Mouse (Mus musculus): ENCODE measurements at regions not wholly inside any gene's neighbourhood (a gene's known extent, or its start where the extent isn't known, plus 50 kb on each side); places are given as distances from the start of the nearest gene placed in this dataset.
"Not testable (repeated sequence)": the region's sequence is repeated elsewhere in the genome, so short reads cannot be mapped to it uniquely, and the experiment has no call there.

DNA sequence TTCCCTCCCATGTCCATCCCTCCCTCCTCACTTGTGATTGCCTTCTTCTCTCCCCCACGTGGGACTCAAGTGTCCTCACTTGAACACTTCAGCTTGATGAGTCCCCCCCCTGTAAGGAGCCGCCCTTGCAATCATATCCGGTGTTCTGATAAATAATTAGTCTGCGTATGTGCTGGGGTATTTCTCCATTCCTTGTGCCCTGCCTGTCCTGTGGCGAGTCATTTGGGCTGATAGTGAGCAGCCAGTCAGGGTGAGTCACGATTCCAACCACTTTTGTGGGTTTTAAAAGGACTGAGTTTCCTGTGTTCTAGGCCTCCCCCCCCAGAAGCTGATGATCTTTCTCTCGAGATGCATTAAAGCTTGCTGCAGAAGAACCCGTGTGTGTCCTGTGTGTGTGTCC, 820.9 kb downstream of the Kcnt2 start:
- 85% methylated on average over 8 of the region's 8 CpGs for WGBS
- not testable (repeated sequence) for ATAC-seq (ENCODE audit: low FRiP score, low read depth); H3K4me3 ChIP-seq

DNA sequence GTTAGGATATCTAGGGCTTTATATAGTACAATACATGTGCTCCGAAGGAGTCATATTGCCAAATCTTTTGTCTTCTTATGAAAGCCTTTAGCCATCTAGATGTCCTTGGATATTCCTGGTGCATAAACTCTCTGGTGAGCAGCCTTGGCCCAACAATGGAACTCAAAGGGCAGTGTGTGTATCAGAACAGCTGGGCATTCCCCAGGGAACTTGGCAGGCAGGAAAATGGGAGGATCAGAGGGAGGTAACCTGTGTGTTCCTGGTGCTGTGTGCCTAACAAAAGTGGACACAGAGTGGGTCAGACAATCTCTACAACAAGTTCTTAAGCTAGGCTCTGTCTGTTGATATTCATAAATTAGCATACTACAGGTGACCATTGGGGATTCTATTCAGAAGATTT, 851.6 kb downstream of the Kcnt2 start:
- Histone ChIP-seq H3K4me2 (replicated peaks) (no peak overlapping the region), H3K27me3 (no peaks in the 10 kb centered on the region), H3K9ac (replicated peaks) (no peak overlapping the region), H3K4me1 (no peaks in the 10 kb centered on the region), H3K27ac (replicated peaks) (no peak overlapping the region), H3K36me3 (no peaks in the 10 kb centered on the region), H3K9me3 (no peaks in the 10 kb centered on the region), H3K4me3 (no peak overlapping the region)
- no peak for ATAC-seq (ENCODE audit: low FRiP score, low read depth)
- WGBS, result 94% methylated on average over 1 of the region's 1 CpGs

More for the DNA sequence above, 820.9 kb downstream of the Kcnt2 start:
- H3K4me2 ChIP-seq (replicated peaks); H3K27ac ChIP-seq (replicated peaks); H3K4me1 ChIP-seq; H3K9me3 ChIP-seq; H3K9ac ChIP-seq (replicated peaks); H3K36me3 ChIP-seq; H3K27me3 ChIP-seq: not testable (repeated sequence)

GRCm38 (mm10) chr1:141102546-141102945, 856.6 kb downstream of the Kcnt2 start:
- Histone ChIP-seq H3K4me3 (no peak overlapping the region), H3K9me3 (no peaks in the 10 kb centered on the region), H3K9ac (replicated peaks) (no peak overlapping the region), H3K27me3 (no peaks in the 10 kb centered on the region), H3K4me2 (replicated peaks) (no peak overlapping the region), H3K4me1 (no peaks in the 10 kb centered on the region), H3K27ac (replicated peaks) (no peak overlapping the region), H3K36me3 (no peaks in the 10 kb centered on the region)
- no peak for ATAC-seq (ENCODE audit: low FRiP score, low read depth)
- 90% methylated on average over 1 of the region's 1 CpGs for WGBS

- WGBS, result 73% methylated on average over 1 of the region's 1 CpGs
- no peaks in the 10 kb centered on the region for H3K9me3 ChIP-seq
Measured at GRCm38 (mm10) chr1:141104034-141104433, 858.1 kb downstream of the Kcnt2 start.

GRCm38 (mm10) chr1:141104633-141105032, 858.7 kb downstream of the Kcnt2 start:
- Histone ChIP-seq H3K27ac (replicated peaks) (no peak overlapping the region), H3K36me3 (no peaks in the 10 kb centered on the region), H3K4me3 (no peak overlapping the region), H3K9me3 (no peaks in the 10 kb centered on the region), H3K9ac (replicated peaks) (no peak overlapping the region), H3K4me2 (replicated peaks) (no peak overlapping the region), H3K4me1 (no peaks in the 10 kb centered on the region), H3K27me3 (no peaks in the 10 kb centered on the region)
- ATAC-seq (ENCODE audit: low FRiP score, low read depth), result no peak
- WGBS, result 91% methylated on average over 2 of the region's 2 CpGs

More at GRCm38 (mm10) chr1:141104034-141104433, 858.1 kb downstream of the Kcnt2 start:
- Histone ChIP-seq H3K4me2 (replicated peaks) (no peak overlapping the region), H3K27ac (replicated peaks) (no peak overlapping the region), H3K9ac (replicated peaks) (no peak overlapping the region), H3K4me1 (no peaks in the 10 kb centered on the region), H3K4me3 (no peak overlapping the region), H3K36me3 (no peaks in the 10 kb centered on the region), H3K27me3 (no peaks in the 10 kb centered on the region)
- no peak for ATAC-seq (ENCODE audit: low FRiP score, low read depth)

GRCm38 (mm10) chr1:141136771-141137541, 891.0 kb downstream of the Kcnt2 start:
- no peaks in the 10 kb centered on the region for H3K27me3 ChIP-seq
- H3K36me3 ChIP-seq, result no peaks in the 10 kb centered on the region
- no peak overlapping the region for H3K4me3 ChIP-seq
- no peaks in the 10 kb centered on the region for H3K4me1 ChIP-seq
- ATAC-seq (ENCODE audit: low FRiP score, low read depth), result no peak
- H3K27ac ChIP-seq (replicated peaks), result no peak overlapping the region
- H3K9ac ChIP-seq (replicated peaks), result no peak overlapping the region
- WGBS, result 40% methylated on average over 2 of the region's 2 CpGs
- no peaks in the 10 kb centered on the region for H3K9me3 ChIP-seq
- H3K4me2 ChIP-seq (replicated peaks), result no peak overlapping the region

DNA sequence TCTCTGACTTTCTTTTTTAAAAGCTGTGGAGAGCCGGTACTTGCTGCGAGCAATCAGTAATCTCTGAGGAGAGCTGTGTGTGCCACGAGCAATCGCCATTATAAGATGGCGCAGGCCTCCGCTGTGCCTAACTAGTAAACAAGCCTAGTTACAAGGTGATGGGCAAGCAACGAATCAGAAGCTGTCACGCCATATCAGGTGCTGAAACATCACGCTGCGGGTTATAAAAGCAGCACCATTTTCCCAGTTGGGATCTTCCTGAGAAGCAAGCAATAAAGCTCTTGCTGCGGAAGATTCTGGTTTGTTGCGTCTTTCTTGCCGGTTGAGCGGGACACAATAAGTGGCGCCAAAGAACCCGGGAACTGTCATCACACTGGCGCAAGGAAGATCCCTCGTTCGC, 894.2 kb downstream of the Kcnt2 start:
- H3K27me3 ChIP-seq; H3K4me1 ChIP-seq; H3K27ac ChIP-seq (replicated peaks); H3K36me3 ChIP-seq; ATAC-seq (ENCODE audit: low FRiP score, low read depth); H3K4me3 ChIP-seq; H3K9me3 ChIP-seq; H3K4me2 ChIP-seq (replicated peaks); H3K9ac ChIP-seq (replicated peaks): not testable (repeated sequence)
- 96% methylated on average over 19 of the region's 19 CpGs for WGBS

- Histone ChIP-seq H3K4me1 (no peaks in the 10 kb centered on the region), H3K4me2 (replicated peaks) (no peak overlapping the region), H3K36me3 (no peaks in the 10 kb centered on the region), H3K27ac (replicated peaks) (no peak overlapping the region), H3K27me3 (no peaks in the 10 kb centered on the region), H3K9me3 (no peaks in the 10 kb centered on the region), H3K4me3 (no peak overlapping the region), H3K9ac (replicated peaks) (no peak overlapping the region)
- peak; percentile 78 for ATAC-seq (ENCODE audit: low FRiP score, low read depth)
- 49% methylated on average over 1 of the region's 1 CpGs for WGBS
Measured at GRCm38 (mm10) chr1:141145759-141146158, 899.8 kb downstream of the Kcnt2 start.

- no peak overlapping the region for H3K9ac ChIP-seq (replicated peaks)
- ATAC-seq (ENCODE audit: low FRiP score, low read depth), result no peak
- no peak overlapping the region for H3K27ac ChIP-seq (replicated peaks)
- WGBS, result 93% methylated on average over 2 of the region's 2 CpGs
- no peaks in the 10 kb centered on the region for H3K27me3 ChIP-seq
- no peaks in the 10 kb centered on the region for H3K4me1 ChIP-seq
- no peaks in the 10 kb centered on the region for H3K36me3 ChIP-seq
- H3K4me3 ChIP-seq, result no peak overlapping the region
- H3K9me3 ChIP-seq, result no peaks in the 10 kb centered on the region
- no peak overlapping the region for H3K4me2 ChIP-seq (replicated peaks)
Measured at GRCm38 (mm10) chr1:141149899-141150298, 903.9 kb downstream of the Kcnt2 start.

DNA sequence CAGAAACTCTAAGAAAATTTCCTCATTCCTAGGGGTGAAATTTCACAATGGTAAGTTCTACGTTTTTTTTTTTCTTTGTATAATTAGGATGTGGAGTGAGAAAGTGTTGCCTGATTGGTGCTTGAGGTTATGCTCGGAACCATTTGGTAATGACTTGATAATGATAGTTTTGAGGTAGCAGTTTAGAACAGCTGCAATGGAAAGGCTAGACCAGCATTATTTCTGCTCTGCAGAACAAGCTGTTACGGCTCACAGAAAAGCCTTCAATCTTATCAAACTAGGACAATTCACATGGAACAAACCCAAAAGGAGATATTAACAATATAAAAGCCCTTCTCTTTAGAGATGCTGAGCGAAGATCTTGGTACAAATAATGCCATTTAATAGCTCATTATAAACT, 908.6 kb downstream of the Kcnt2 start:
- Histone ChIP-seq H3K27me3 (no peaks in the 10 kb centered on the region), H3K4me3 (no peak overlapping the region), H3K4me2 (replicated peaks) (no peak overlapping the region), H3K9ac (replicated peaks) (no peak overlapping the region), H3K27ac (replicated peaks) (no peak overlapping the region), H3K36me3 (no peaks in the 10 kb centered on the region), H3K4me1 (no peaks in the 10 kb centered on the region), H3K9me3 (no peaks in the 10 kb centered on the region)
- ATAC-seq (ENCODE audit: low FRiP score, low read depth), result no peak
- WGBS, result 79% methylated on average over 4 of the region's 4 CpGs

DNA sequence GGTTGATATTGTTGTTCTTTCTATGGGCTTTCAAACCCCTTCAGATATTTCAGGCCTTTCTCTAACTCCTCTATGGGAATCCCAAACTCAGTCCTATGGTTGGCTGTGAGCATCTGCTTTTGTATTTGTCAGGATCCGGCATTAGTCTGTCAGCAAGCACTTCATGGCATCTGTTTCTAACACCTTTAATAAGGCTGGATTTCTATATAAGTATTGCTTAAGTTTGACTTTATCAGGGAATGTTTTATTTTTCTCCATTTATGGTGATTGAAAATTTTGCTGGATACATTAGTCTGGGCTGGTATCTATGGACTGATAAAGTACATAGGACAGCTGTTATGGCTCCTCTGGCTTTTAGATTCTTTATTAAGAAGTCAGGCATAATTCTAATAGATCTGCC, 915.8 kb downstream of the Kcnt2 start:
- H3K9ac ChIP-seq (replicated peaks), result no peak overlapping the region
- no peak for ATAC-seq (ENCODE audit: low FRiP score, low read depth)
- H3K27ac ChIP-seq (replicated peaks), result no peak overlapping the region
- H3K4me3 ChIP-seq, result no peak overlapping the region
- no peaks in the 10 kb centered on the region for H3K36me3 ChIP-seq
- H3K27me3 ChIP-seq, result no peaks in the 10 kb centered on the region
- no peaks in the 10 kb centered on the region for H3K4me1 ChIP-seq
- 94% methylated on average over 1 of the region's 1 CpGs for WGBS
- H3K9me3 ChIP-seq, result no peaks in the 10 kb centered on the region
- no peak overlapping the region for H3K4me2 ChIP-seq (replicated peaks)

Data from midbrain, embryonic 12.5 days (tissue).